Mouse (Mus musculus): Measurements from ENCODE around the gene Fancc. TPM values are rescaled to one million over a fixed set of nuclear protein-coding genes. Genes with fewer than 3 reads are reported as not detected.
"Not testable (repeated sequence)": the region's sequence is repeated elsewhere in the genome, so short reads cannot be mapped to it uniquely, and the experiment has no call there.

Gene Fancc
- total RNA-seq, 2 experiments from 2014 or later = 7.6 to 13.0 TPM

DNA sequence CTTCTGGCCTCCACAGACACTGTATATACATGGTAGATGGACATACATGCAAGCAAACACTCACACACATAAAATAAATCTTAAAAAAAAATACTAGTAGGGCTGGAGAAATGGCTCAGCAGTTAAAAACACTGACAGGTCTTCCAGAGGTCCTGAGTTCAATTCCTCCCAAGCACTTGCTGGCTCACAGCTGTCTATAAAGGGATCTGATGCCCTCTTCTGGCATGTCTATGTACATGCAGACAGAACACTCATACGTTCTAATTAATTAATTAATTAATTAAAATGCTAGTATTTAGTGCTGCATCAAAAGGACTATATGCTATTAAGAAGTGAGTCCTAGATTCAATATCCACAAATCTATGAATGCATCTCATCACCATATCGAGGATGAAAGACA lies 78.9 kb downstream of the Fancc start:
- no peak for DNase-seq

DNA sequence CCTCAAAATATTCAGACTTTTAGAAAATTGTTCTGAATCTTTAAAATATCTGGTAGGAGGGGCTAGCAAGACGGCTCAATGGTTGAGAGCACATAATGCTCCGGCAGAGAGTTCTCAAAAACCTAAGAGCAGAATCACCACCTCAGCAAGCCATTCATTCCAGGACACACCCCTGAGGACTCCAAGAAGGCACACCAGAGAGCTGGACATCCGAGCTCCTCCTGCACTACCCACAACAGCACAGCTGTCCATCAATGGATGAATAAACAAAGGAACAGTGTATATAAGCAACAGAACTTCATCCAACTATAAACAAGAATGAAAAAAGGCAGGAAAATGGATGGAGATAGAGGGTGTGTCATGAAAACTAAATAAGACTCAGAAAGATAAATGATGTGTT lies 80.3 kb downstream of the Fancc start:
- DNase-seq = no peak

DNA sequence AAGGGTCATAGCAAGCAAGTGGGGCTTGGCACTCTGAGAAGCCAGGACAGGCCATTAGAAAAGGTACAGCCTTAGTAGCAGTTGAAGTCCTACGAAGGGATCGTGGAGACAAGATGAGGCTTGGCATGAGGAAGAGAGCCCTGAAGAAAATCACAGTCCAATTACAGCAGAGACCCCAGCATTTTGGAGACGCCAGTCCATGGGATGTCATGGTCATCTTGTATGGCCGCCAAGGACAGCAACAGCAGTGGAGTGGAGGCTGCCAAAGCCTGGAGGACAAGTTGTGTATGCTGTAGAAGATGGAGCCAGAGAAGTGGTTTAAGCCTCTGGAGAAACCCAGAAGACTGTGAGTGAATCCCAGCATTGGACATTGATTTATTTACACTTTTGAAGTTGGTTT lies 84.4 kb downstream of the Fancc start:
- no peak for DNase-seq

DNA sequence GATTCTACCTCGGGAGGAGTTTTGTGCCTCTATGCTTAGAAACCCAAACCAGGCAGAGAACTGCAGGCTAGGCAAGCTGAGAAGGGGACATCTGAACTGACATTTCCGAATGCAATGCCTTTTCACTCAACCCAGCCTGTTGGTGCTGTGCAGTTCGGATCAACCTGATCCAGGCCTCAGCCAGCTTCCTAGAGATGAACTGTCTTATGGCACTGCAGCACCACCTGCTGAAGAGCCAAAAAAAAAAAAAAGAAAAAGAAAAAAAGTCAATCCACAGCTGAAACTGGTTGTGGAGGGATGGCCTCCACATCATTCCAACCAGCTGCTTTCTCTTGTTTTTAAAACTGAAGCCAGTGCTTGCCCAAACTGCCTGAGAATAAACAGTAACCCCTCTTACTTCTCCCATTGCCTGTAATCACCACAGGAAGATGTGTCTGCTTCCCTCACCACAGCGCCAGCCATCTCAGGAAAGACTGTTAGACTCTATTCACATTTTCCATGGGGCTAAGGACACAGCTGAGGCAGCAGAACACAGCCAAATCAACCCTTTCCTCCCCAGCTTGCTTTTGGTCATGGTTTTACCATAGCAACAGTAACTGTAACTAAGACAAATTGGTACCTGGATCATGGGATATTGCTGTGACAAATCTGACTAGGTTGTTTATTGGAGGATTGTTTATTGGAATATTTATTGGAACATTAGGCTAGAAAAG lies 85.6 kb downstream of the Fancc start:
- DNase-seq = no peak

DNA sequence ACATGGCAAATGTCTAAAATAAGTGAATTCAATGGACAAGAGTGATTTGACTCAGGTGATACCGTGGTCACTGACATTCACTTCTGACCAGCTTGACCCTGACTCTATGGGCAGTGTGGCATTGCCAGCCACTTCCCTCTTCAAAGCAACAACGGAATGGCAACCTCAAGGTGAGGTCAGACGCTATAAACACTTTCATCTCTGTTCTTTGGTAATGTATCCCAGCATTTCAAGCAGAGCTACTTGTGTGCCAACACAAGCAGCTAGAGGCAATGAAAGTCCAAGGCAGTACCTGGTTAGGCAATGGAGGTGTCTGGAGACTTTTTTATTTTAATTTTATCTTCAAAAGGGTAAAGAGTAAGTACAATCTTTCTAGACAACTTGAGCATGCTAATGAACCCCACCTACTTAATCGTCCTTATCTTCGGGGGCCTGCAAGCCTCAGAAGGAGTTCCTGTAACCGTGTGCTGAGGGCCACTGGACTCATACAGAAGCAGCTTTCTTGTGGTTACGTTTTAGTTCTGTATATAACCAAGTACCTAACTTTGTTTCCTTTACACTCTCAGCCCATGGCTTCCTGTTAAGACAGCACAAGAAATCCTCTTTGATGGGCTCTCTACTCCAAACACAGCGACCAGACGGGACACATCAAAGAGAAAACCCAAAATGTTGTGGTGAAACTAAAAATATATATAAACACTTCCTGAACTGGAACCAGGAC lies 86.3 kb downstream of the Fancc start:
- no peak for DNase-seq

DNA sequence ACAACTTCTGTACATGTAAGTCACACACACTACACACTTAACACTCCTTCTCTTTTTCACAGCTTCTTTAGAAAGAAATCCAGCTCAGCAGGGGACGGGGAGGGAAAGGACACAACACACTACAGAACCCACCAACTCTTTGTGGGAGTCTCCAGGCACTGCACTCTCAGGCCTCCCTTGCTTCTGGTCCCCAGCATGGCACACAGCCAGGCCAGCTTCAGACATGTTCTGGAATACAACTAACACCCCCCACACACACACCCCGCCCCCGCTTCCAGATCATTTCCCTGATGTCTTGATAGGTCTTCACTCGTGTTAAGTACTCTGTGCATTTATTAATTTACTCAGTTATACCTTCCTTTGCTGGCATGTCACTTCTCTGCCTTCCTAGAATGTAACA lies 91.9 kb downstream of the Fancc start:
- no peak for DNase-seq

DNA sequence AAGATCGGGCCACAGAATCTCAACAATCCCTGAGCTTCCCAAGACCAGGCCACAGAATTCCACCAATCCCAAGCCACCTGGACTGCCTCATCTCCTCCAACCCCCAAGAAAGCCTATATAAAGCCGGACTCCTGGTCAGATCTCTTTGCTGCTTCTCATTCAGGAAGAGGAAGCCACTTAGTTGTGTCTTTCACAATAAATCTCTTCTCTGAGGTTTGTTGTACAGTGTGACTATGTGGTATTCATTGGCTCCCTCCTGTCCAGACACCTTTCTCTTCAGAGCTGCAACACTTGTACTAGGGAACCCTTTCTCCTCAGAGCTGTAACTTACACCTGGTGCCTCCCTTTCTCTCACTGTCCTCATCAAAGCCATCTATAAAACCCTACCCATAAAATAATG lies 92.4 kb downstream of the Fancc start:
- DNase-seq = no peak

DNA sequence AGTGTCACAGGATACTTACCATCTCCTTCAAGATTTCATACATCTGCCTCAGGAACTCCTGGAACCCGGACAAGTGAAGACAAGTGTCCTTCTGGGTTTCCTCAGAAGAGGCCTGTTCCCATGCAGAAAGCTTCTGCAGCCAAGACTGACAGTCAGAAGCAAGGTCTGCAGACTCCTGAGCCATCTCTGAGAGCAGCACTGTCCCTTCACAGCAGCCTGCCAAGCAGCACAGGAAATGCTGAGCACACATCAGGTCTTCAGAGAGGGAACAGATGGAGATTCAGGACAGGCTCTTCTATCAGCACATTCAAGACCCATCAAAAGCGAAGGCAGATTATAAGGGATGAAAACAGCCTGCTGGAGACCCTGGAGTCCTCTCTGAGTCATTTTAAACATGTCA lies 94.3 kb downstream of the Fancc start:
- DNase-seq = no peak

DNA sequence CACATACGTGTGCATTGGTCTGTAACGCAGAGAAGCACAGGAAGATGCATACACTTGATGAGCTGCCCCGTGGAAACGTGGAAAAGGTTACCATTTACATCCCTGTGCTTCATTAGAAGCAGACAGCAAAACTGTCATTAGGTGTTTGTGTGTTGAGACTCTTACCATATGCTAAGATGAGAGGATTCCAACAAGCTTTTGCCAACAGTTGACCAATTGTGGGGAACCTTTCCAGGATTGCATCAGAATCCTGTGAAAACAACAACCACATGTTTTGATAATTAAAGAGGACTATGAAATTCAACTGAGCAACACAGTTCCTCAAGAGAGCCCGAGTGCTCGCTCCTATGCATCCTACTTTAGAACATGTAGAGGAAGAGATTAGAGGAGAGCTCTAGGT lies 97.0 kb downstream of the Fancc start:
- DNase-seq = peak; percentile 18

DNA sequence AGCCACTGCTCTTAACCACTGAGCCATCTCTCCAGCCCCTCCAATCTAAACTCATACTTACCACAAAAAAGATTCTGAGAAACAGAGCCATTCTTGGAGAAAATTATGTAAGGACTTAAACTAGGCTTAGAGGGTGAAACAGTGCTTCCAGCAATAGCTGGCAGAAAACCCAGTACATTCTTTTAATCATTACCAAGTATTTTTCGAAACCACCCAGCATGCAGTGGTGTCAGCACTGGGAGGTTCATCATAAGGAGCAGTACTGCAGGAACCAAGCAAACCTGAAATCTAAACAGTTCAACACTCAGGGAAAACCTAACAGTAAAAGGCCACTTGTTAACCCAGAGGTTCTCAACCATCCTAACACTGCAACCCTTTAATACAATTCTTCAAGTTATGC lies 99.7 kb downstream of the Fancc start:
- no peak for DNase-seq

DNA sequence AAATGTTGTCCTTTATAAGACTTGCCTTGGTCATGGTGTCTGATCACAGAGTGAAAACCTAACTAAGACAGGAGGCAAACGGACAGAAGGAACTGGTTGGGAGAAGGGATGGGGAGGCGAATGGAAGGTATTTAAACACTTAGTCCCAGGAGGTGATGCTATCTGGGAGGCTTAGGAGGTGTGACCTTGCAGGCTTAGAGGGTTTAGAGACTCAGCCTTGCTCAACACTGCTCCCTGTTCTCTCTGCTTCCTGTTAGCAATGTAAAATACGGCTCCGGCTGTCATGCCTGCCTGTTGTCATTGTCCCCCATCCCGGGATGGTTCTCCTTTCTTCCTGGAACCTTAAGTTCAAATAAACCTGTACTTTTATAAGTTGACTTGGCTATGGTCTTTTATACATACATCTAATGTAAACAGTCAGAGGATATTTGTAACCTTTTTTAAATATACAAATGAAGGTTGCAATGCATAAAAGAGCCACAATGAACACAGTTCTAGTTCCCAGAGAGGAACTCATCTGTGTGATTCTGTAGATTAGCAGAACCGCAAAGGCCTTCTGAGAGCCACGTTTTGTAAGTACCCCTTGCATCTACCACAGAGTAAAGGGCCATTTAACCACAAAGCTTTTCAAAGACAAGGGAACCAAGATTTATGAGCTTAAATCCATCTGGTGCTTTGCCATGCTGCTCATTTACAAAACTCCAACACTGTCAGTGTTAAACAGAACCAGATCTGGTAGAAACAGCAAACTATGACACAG lies 102.6 kb downstream of the Fancc start:
- no peak for DNase-seq

DNA sequence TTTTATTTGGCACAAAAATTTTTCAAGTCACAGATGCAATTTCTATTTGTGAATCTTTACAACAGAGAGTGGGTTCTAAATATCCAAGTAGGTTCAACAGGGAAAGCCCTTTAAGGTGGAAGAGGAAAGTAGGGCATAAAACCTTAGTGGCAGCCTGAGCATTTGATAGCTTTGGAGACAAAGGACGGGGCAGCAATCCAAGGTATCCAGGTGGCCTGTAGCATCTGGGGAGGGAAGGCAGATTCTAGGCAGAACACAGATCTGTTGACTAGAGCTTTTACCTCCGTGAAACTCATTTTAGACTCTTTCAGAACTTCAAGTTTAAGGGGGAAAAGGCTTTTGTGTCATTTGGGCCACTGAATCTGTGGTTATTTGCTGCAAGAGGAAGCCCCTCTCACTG lies 111.8 kb downstream of the Fancc start:
- no peak for DNase-seq

DNA sequence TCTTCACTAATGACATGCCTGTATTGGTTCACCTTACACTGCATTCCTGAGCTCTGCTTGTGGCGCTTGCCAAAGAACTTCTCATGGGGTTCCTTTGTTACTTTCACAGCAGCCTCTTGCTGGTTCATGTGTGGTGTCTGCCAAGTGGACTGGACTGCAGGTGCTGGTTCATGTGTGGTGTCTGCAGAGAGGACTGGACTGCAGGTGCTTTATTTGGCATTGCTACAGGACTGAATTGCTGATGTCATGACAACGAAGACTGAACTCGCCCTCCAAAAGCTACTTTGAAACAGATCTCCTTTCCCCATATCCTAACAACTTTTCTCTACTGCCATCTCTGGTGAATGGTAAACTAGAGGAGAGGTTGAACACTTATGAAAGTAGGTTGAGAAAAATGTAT lies 112.3 kb downstream of the Fancc start:
- no peak for DNase-seq

DNA sequence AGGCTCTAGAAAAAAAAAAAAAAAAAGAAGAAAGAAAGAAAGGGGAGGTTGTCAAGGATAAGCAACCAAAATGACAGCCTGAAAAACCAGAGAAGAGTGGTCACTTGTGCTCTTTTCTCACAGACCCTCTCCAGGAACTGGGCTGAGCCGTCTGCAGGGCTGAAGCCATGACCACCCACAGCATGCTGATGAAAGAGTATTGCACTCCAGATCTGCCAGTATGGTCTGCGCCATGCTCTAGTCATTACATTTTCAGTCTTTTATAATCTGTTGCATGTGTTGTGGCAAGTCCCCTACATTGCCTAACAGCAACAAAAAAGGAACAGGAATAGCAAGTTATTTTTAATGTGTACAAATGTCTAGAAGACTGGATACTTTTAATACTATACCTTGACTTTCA lies 114.9 kb downstream of the Fancc start:
- no peak for DNase-seq

DNA sequence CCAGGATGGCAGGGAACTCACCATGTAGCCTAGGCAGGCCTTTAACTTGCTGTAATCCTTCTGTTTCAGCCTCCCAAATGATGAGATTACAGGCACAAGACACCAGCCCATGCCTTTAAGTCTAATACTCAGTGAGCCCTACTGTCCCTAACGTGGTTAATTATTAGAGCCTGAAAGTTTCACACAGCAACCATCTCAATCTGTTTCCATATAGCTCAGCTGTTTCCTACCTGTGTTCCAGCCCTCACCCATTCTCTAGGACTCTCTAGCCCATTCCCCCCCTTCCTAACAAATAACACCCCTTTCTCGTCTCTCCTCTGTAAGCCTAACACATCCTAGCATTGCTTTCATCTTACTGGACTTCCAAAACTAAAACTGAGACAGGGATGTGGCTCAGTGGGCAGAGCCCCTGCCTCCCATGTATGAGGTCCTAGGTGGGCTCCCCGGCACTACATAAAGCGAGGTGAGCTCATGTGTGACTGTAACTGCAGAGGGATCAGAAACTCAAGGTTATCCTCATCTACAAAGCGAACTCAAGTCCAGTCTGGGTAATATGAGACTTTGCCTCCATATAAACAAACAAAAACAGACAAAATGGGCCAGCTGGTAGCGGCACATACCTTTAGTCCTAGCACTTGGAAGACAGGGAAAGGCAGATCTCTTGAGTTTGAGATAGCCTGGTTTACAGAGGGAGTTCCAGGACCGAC lies 123.5 kb downstream of the Fancc start:
- no peak for DNase-seq

DNA sequence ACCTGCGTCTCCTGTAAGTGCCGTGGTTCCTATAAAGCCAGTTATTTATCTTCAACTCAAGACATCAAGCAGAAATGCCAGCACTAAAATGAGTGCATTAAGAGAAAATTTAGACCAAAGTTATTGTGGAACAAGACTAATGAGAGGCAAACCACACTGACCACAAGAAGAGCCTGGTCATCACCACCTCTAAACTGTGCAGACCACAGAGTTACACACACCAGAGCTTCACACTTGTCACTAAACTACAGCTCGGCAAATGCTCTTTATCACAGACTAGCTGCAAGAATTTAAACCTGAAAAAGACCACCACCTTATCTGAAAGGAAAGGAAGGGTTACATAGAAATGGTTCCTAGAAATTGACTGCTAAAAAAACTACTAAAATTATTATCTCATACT lies 135.3 kb downstream of the Fancc start:
- DNase-seq = no peak

DNA sequence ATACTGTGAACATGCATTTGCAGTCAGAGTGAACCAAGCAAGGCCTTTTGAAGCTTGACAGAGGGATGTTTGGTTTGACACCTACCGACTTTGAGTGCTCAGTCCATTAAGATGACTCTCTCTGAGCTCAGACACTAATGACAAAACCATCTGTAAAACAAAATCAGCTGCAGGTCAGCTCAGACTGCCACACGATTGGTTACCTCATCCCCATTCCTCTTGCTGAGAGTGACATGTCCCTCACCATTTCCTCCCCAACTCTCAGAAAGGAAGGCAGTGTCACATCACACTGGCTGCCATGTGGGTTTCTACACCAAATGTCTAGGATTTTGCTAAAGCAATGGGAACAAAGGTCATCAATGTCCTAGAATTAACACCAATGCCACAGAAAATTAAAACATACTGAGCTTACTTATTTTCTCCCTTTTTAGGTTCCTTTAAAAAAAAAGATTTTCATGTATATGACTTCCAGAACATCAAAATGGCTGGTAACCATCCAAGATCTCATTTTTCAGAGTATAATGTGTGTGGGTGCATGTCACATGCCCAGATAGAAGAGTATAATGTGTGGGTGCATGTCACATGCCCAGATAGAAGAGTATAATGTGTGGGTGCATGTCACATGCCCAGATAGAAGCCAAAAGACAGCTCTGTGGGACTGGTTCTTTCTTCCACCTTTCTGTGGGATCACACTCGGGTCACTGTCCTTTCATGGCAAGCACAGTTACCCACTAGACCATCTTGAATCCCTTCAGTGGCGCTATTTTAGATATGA lies 136.8 kb downstream of the Fancc start:
- DNase-seq = no peak

DNA sequence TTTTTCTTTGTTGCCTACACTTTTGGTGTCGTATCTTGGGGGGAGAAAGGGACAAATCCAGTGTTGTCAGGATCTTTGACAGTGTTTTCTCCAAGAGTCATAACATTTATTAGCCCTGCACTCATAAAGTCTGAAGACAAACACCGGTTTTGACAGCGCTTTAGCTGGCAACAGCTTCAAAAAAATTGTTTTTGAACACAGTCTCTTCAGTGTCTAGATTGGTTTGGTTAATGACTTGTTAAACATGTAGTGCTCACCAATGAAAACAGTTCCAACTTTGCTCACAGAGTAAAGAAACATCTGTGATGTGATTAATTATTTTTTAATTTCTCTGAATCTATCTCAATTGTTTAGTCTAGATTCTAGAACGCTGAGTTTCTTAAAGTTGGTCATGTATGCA lies 137.7 kb downstream of the Fancc start:
- no peak for DNase-seq

DNA sequence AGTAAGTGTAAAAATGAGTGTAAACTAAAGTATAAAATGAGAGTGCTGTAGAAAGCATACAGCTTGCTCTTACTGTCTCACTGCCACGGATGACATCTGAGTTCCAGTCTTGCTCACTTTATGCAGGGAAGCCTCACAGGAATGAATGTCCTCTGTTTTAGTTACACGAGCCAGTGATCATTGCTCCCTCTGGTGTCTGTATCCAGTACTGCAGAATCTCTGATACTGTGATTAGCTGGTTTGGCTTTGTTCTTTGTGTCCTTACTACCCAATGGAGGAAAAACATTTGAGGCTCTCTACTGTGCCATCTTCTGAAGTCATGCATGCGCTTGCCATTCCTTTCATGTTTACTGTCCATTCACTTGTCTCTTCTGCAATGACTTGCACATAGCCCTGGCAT lies 140.5 kb downstream of the Fancc start:
- peak; percentile 80 for DNase-seq

DNA sequence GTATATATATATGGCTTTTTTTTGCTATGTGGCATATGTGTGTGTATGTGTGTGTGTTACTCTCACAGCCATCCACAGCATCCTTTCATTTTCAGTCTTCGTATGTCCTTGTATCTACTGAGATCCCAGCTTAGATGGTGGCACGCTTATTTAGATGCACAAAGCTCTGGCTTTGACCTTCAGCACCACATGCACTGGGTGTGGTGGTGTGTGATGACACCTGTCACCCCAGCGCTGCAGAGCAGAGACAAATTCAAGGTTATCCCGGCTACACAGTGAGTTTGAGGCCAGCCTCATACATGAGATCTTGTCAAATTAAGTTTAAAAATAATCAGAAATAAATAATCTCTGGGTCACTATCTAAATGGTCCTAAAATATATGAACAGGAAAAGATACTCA lies 141.0 kb downstream of the Fancc start:
- DNase-seq = no peak

DNA sequence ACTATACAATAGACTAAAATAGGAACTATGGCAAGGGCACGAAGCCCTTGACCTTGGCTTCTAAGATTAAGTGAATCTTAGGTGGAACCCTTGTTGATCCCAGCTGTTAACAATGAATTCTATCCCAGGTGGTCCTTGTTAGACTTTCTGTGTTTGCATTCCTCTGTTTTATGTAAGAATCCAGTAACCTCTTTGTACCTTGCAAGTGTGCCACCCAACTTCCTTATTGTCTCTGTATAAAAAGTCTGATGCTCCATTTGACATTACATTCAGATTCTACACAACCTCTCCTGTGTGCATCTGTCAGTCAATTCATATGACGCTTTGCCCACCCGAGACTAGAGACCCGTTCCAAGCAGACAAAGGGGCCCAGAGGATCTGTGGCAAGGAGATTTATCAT lies 143.8 kb downstream of the Fancc start:
- not testable (repeated sequence) for DNase-seq

DNA sequence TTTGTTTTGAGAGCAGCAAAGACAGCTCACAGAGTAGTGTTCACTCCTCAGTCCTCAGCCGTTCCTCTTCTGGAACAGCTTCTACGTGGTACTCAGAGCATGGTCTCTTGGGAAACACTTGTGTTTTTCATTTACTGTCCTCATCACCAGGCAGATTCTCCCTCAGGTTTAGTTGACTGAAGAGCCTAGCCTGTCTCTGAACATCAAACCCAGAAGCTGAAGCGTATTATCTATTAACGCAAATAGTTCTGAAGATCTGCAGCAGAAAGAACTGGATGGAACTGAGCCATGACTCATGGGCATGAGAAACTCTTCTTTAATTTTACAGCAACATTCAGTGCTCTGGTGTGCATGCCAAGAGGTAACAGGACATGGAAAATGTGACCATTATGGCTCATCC lies 147.0 kb downstream of the Fancc start:
- DNase-seq = no peak

Measured in adrenal gland, postnatal 10 days (tissue).